Mouse (Mus musculus) G1E (cell line): ENCODE data around the gene Cactin. TPM values are rescaled to one million over a fixed set of nuclear protein-coding genes. Genes with fewer than 3 reads are reported as not detected.

ENCODE experiments used
- ATAC-seq: 2 replicates; pipeline ENCODE4 v1.8.0; 2016; ENCODE audit warnings: mild to moderate bottlenecking; ENCODE audit not compliant: insufficient number of reproducible peaks, poor library complexity, low FRiP score, severe bottlenecking; ENCODE audit errors: extremely low read depth
- DNase-seq: peaks from one replicate; pipeline ENCODE4 v3.0.0; 2012; ENCODE audit warnings: low spot score
- H3K27me3 ChIP-seq: 2 replicates; pipeline ENCODE4 v1.6.1; 2012; ENCODE audit warnings: mild to moderate bottlenecking, low read length, inconsistent platforms; ENCODE audit not compliant: insufficient read depth
- H3K36me3 ChIP-seq: replicated peaks from 2 replicates; pipeline ENCODE3; 2012; ENCODE audit warnings: mild to moderate bottlenecking, inconsistent platforms
- H3K4me1 ChIP-seq: 2 replicates; pipeline ENCODE4 v1.6.1; 2012; ENCODE audit warnings: low read depth, low read length, inconsistent platforms, mixed read lengths; ENCODE audit not compliant: insufficient read depth
- H3K4me3 ChIP-seq: 2 replicates; pipeline ENCODE4 v1.5.1; 2012; ENCODE audit warnings: low read depth, mild to moderate bottlenecking, inconsistent platforms, low read length, moderate library complexity, mixed read lengths
- H3K9me3 ChIP-seq: replicated peaks from 2 replicates; pipeline ENCODE4 v1.6.1; 2012; ENCODE audit warnings: inconsistent platforms
- CTCF ChIP-seq: IDR thresholded peaks from 2 replicates; pipeline ENCODE4 v1.5.1; 2012; ENCODE audit warnings: low read depth, low read length, inconsistent platforms, mixed read lengths
- GATA1 ChIP-seq: IDR thresholded peaks from 2 replicates; pipeline ENCODE4 v1.6.1; 2012; ENCODE audit warnings: borderline replicate concordance, low read length, inconsistent platforms, mixed read lengths
- GATA2 ChIP-seq: IDR thresholded peaks from 2 replicates; pipeline ENCODE4 v1.6.1; 2012; ENCODE audit warnings: low read depth, low read length, inconsistent platforms, borderline replicate concordance
- POLR2AphosphoS5 ChIP-seq: IDR thresholded peaks from 2 replicates; pipeline ENCODE4 v1.6.1; 2012; ENCODE audit warnings: low read depth, low read length, inconsistent platforms; ENCODE audit not compliant: insufficient replicate concordance
- TAL1 ChIP-seq: conservative IDR thresholded peaks from 2 replicates; pipeline ENCODE4 v1.6.1; 2012; ENCODE audit warnings: low read depth, low read length, inconsistent platforms, mixed read lengths
- polyA plus RNA-seq: library from polyadenylated mRNA; stranded (reverse); fragments of >175 nt; gene quantifications from 2 replicates; pipeline ENCODE4 v1.2.3, GENCODE M21; 2012
- total RNA-seq, 2 experiments: library from RNA; stranded (forward) in 1 of 2; stranded (reverse) in 1 of 2; fragments of 200-1000 nt in 1 of 2; fragments of >200 nt in 1 of 2; fragmentation: Nextera tagmentation in 1 of 2; gene quantifications; 2 replicates each; pipeline ENCODE4 v1.2.3; 2014 to 2017

Cactin gene
- total and polyA plus RNA-seq, 3 experiments = 11.4 to 77.9 (median 23.9) TPM

GRCm38 (mm10) chr10:81290698-81291460 lies 30.0 kb upstream of the Cactin start:
- ATAC-seq (no peak), DNase-seq (no peak)
- Histone ChIP-seq H3K27me3 (peaks cover 15% of the 10 kb centered on the region; the same call in 1 of the 2 replicates), H3K36me3 (peaks cover 20% of the 10 kb centered on the region), H3K4me1 (peaks cover 83% of the 10 kb centered on the region), H3K4me3 (peak overlapping the region; percentile 57; the same call in 1 of the 2 replicates), H3K9me3 (no peaks in the 10 kb centered on the region)
- no peak for TF ChIP-seq CTCF
- TF ChIP-seq POLR2AphosphoS5 = no peak
- no peak for TF ChIP-seq GATA1
- TF ChIP-seq GATA2 = no peak
- no peak for TF ChIP-seq TAL1

DNA sequence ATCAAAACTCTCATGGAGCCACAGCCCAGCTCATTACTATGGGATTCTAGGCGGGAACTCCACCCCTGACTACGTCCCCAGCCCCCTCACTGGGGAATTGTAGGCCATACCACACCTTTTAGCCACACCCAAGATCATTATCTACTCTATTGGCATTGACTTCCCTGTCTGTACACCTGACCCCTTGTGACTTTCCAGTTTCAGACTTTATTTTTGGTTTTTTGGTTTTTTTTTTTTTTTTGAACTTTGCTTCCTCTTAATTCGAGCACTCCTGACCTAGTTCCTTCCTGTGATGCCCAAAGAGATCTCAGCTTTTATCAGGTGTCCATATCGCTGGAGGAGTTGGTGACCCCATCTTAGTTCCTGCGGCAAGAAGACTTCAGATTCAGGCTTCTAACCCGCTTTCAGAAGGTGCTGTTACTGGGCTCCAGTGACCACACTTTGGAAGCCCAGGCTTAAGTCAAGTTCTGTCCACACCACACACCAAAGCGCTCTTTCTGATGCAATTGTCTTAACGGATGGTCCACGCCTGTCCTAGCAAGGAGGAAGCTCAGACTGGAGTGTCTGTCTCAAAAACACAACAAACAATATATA lies 29.3 kb upstream of the Cactin start, which contains the start of gene Tjp3:
TSS of gene Tjp3 (minus strand) at position 71 of the 594 bp plus-strand sequence.
- H3K4me3 ChIP-seq = peak within 1 kb of the TSS; percentile 57; the same call in 1 of the 2 replicates
- H3K27me3 ChIP-seq = peaks cover 15% of the 10 kb centered on the region; the same call in 1 of the 2 replicates
- no peak for ATAC-seq
- no peaks in the 10 kb centered on the region for H3K9me3 ChIP-seq
- DNase-seq = no peak
- H3K4me1 ChIP-seq = peaks cover 83% of the 10 kb centered on the region
- TF ChIP-seq POLR2AphosphoS5 (no peak), TAL1 (no peak), CTCF (no peak), GATA1 (no peak), GATA2 (no peak)
- peaks cover 27% of the 10 kb centered on the region for H3K36me3 ChIP-seq

GRCm38 (mm10) chr10:81292554-81293333 lies 28.2 kb upstream of the Cactin start, which contains the start of gene Pip5k1c:
Gene Pip5k1c (plus strand): TSS chr10:81292963.
- ATAC-seq = peak; percentile 92
- H3K9me3 ChIP-seq = no peaks in the 10 kb centered on the region
- H3K4me3 ChIP-seq = peak within 1 kb of the TSS; percentile 88
- H3K4me1 ChIP-seq = peaks cover 90% of the 10 kb centered on the region
- TF ChIP-seq TAL1 (no peak), CTCF (peak; percentile 81), POLR2AphosphoS5 (peak; percentile 76; the same call in 1 of the 2 replicates), GATA1 (no peak), GATA2 (no peak)
- peak; percentile 84 for DNase-seq
- peaks cover 36% of the 10 kb centered on the region for H3K36me3 ChIP-seq
- peaks cover 15% of the 10 kb centered on the region; the same call in 1 of the 2 replicates for H3K27me3 ChIP-seq

DNA sequence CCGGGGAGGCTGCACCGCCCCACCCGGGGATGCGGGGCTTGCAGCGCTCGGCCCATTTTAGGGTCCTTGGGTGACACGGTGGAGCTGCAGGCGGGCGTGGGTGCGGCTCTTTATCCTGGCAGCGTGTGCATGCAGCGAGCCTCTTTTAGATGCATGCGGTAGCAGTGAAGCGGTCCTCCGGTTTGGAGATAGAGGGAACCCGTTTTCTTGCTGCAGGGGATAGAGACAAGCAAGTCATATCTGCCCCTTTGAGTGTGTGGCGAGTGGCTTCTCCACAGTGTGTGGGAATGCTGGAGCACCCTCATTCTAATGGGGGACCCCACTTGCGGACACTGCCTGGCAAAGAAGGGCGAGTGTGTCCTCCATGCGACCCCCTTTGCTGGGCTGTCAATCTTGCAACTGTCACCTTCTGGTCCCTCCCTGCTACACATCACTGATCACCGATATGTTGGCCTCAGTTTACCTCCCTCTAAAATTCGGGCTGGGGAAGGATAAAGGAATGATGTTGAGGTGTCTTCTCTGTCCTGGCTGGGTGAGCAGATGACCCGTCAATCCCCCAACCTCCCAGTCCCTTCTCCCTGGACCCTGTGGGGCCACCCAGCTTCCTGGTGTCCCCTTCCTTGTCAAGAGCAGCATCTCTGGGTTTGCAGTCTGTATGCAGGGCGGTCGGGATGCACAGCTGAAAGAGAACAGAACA lies 27.4 kb upstream of the Cactin start:
- peaks cover 44% of the 10 kb centered on the region for H3K36me3 ChIP-seq
- ATAC-seq = no peak
- TF ChIP-seq TAL1 (no peak), POLR2AphosphoS5 (no peak), CTCF (no peak), GATA2 (no peak), GATA1 (no peak)
- H3K4me3 ChIP-seq = peak overlapping the region; percentile 88
- no peaks in the 10 kb centered on the region for H3K9me3 ChIP-seq
- no peak for DNase-seq
- peaks cover 91% of the 10 kb centered on the region for H3K4me1 ChIP-seq
- H3K27me3 ChIP-seq = peaks cover 9% of the 10 kb centered on the region; the same call in 1 of the 2 replicates

- Histone ChIP-seq H3K36me3 (peaks cover 53% of the 10 kb centered on the region), H3K4me3 (peak overlapping the region; percentile 88), H3K27me3 (peaks cover 9% of the 10 kb centered on the region; the same call in 1 of the 2 replicates), H3K9me3 (no peaks in the 10 kb centered on the region), H3K4me1 (peaks cover 91% of the 10 kb centered on the region)
- ATAC-seq (no peak), DNase-seq (no peak)
- TF ChIP-seq TAL1 (no peak), GATA2 (no peak), CTCF (no peak), GATA1 (no peak), POLR2AphosphoS5 (no peak)
Observed at GRCm38 (mm10) chr10:81294442-81294841, 26.5 kb upstream of the Cactin start.

- peak overlapping the region; percentile 88; the same call in 1 of the 2 replicates for H3K4me3 ChIP-seq
- no peak for DNase-seq
- no peak for ATAC-seq
Observed at GRCm38 (mm10) chr10:81295185-81295584, 25.7 kb upstream of the Cactin start.

More at GRCm38 (mm10) chr10:81295185-81295584, 25.7 kb upstream of the Cactin start:
- H3K27me3 ChIP-seq = peaks cover 6% of the 10 kb centered on the region; the same call in 1 of the 2 replicates
- TF ChIP-seq CTCF = no peak
- no peak for TF ChIP-seq GATA1
- TF ChIP-seq TAL1 = no peak
- TF ChIP-seq POLR2AphosphoS5 = no peak
- no peak for TF ChIP-seq GATA2
- H3K36me3 ChIP-seq = peaks cover 61% of the 10 kb centered on the region
- peaks cover 92% of the 10 kb centered on the region for H3K4me1 ChIP-seq
- H3K9me3 ChIP-seq = no peaks in the 10 kb centered on the region
